9 mouse cellular contexts compared by ENCODE assay signal in the genomic region with DNA sequence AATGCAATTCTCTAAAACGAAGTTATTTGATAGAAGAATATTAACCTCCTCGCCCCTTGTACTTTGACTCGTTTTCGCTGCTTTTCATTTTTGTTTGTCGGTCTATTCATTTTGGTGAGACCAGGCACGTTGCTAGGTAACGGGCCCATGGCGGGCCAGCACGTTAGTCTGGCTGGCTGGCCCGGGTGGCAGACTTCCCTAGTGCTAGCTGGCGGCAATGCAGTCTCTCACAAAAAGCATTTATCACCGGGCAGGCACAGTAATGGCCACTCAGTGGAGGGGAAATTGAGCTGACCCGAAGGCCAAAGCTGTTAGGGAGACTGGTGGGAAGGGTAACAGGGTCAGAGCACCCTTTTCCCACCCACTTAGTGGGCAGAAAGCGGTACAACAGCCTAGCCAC.
DNase-seq lines count a peak whose midpoint lies in the region; ATAC-seq and TF ChIP-seq lines count a peak whose summit lies in the region.
"Had no signal": no experiment of that assay in that cellular context is flagged by ENCODE, and none has a peak within 500 bp of the region (broad histone marks: within the 10 kb centered on the region; RNA-seq: fewer than 3 reads in every experiment).

No protein-coding gene starts in this region.

- H3K4me3 ChIP-seq in lung, embryonic 14.5 days (ENCODE audit: low read depth, low read length), result no peak overlapping the region
- H3K4me3 ChIP-seq in embryonic facial prominence, embryonic 10.5 days, result peak overlapping the region; percentile 41
- no peak overlapping the region for H3K4me3 ChIP-seq in midbrain, embryonic 14.5 days (replicated peaks; ENCODE audit: low read depth, low read length)

- TF ChIP-seq CTCF in lung, embryonic 14.5 days (IDR thresholded peaks at IDR 0.05; ENCODE audit: low read depth), result 0 out of 2 replicates have a peak, but pooled peaks have one; percentile 13

- no peak overlapping the region for H3K9ac ChIP-seq in lung, embryonic 14.5 days
- H3K9ac ChIP-seq in midbrain, embryonic 14.5 days (replicated peaks; ENCODE audit: low read length), result no peak overlapping the region
- H3K9ac ChIP-seq: liver, embryonic 14.5 days had no signal

- WGBS in lung, embryonic 14.5 days, result 6% methylated on average over 14 of the region's 14 CpGs
- WGBS in embryonic facial prominence, embryonic 10.5 days, result 3% methylated on average over 14 of the region's 14 CpGs
- 1% methylated on average over 14 of the region's 14 CpGs for WGBS in midbrain, embryonic 14.5 days

- ATAC-seq in lung, embryonic 14.5 days (ENCODE audit: insufficient read depth), result peak; percentile 73; the same call in 1 of the 2 replicates
- ATAC-seq in midbrain, embryonic 14.5 days (ENCODE audit: low FRiP score, low TSS enrichment), result peak; percentile 91
- ATAC-seq in activated CD4-positive, CD25-positive, alpha-beta regulatory T cell, adult 4 months, result no peak

- H3K4me1 ChIP-seq in lung, embryonic 14.5 days (ENCODE audit: insufficient read depth), result no peaks in the 10 kb centered on the region
- H3K4me1 ChIP-seq in embryonic facial prominence, embryonic 10.5 days, result peaks cover 16% of the 10 kb centered on the region
- peaks cover 3% of the 10 kb centered on the region; the same call in 1 of the 2 replicates for H3K4me1 ChIP-seq in midbrain, embryonic 14.5 days (ENCODE audit: control insufficient read depth, insufficient read depth, low read length)

- peak overlapping the region; percentile 37 for H3K4me2 ChIP-seq in lung, embryonic 14.5 days
- peak overlapping the region; percentile 46 for H3K4me2 ChIP-seq in midbrain, embryonic 14.5 days (ENCODE audit: low read length)

- no peaks in the 10 kb centered on the region for H3K27me3 ChIP-seq in lung, embryonic 14.5 days (ENCODE audit: insufficient read depth, low read length)
- peaks cover 54% of the 10 kb centered on the region for H3K27me3 ChIP-seq in embryonic facial prominence, embryonic 10.5 days (replicated peaks; ENCODE audit: low read depth, poor library complexity, severe bottlenecking)
- H3K27me3 ChIP-seq in midbrain, embryonic 14.5 days (ENCODE audit: control insufficient read depth, insufficient read depth, low read length), result peaks cover 6% of the 10 kb centered on the region; the same call in 1 of the 2 replicates

- DNase-seq in lung, embryonic 14.5 days, result peak; percentile 71
- no peak for DNase-seq in lung, adult 18-20 months
- DNase-seq in embryonic facial prominence, embryonic 10.5 days (ENCODE audit: low spot score), result peak; percentile 86
- peak; percentile 13 for DNase-seq in heart, postnatal 4 days
- peak; percentile 71 to 72 for DNase-seq in layer of hippocampus, adult 8-10 months (ENCODE audit: low spot score in 2 of 2)
- DNase-seq in midbrain, embryonic 14.5 days, result peak; percentile 91
- DNase-seq in testis, postnatal 10 days (ENCODE audit: low spot score), result peak; percentile 53

- H3K36me3 ChIP-seq in lung, embryonic 14.5 days (ENCODE audit: insufficient read depth), result no peaks in the 10 kb centered on the region
- no peaks in the 10 kb centered on the region for H3K36me3 ChIP-seq in embryonic facial prominence, embryonic 10.5 days (replicated peaks)
- no peaks in the 10 kb centered on the region for H3K36me3 ChIP-seq in midbrain, embryonic 14.5 days (ENCODE audit: control insufficient read depth, insufficient read depth, low read length)

- no peaks in the 10 kb centered on the region; the same call in 1 of the 2 replicates for H3K9me3 ChIP-seq in lung, embryonic 14.5 days (ENCODE audit: low read depth, low read length)
- H3K9me3 ChIP-seq in embryonic facial prominence, embryonic 10.5 days, result no peaks in the 10 kb centered on the region
- no peaks in the 10 kb centered on the region for H3K9me3 ChIP-seq in midbrain, embryonic 14.5 days (ENCODE audit: control insufficient read depth, low read length)

- no peak overlapping the region for H3K27ac ChIP-seq in lung, embryonic 14.5 days (ENCODE audit: low read depth)
- 0 out of 2 replicates have a peak overlapping the region, but pooled peaks have one; percentile 35 for H3K27ac ChIP-seq in embryonic facial prominence, embryonic 10.5 days (replicated peaks)
- H3K27ac ChIP-seq in midbrain, embryonic 14.5 days (replicated peaks; ENCODE audit: low read depth, low read length), result 0 out of 2 replicates have a peak overlapping the region, but pooled peaks have one; percentile 49
- H3K27ac ChIP-seq: liver, embryonic 14.5 days had no signal

Comparison
In these comparisons a context has a peak if more than half of its experiments do, and no peak if none do; other contexts are left out.
1. DNase-seq: peak in lung, embryonic 14.5 days (single experiment), embryonic facial prominence, embryonic 10.5 days (single experiment), heart, postnatal 4 days (single experiment), layer of hippocampus, adult 8-10 months (2 of 2), midbrain, embryonic 14.5 days (single experiment) and testis, postnatal 10 days (single experiment); none in lung, adult 18-20 months (0 of 2).